Mouse (Mus musculus) layer of hippocampus, adult 8-10 months (tissue): ENCODE data around the gene B3gnt6. TPM values are rescaled to one million over a fixed set of nuclear protein-coding genes. Genes with fewer than 3 reads are reported as not detected.

Experiments used
- DNase-seq, 2 experiments: peaks; one replicate each; pipeline ENCODE4 v3.0.0; 2022; ENCODE audit warnings: low spot score in 2 of 2
- total RNA-seq, 4 experiments: library from RNA; stranded (reverse); gene quantifications; 2 replicates each; pipeline ENCODE4 v1.2.4; 2022

The B3gnt6 gene
- total RNA-seq, 4 experiments from 2014 or later: 0.24 to 0.45 (median 0.29) TPM

DNA sequence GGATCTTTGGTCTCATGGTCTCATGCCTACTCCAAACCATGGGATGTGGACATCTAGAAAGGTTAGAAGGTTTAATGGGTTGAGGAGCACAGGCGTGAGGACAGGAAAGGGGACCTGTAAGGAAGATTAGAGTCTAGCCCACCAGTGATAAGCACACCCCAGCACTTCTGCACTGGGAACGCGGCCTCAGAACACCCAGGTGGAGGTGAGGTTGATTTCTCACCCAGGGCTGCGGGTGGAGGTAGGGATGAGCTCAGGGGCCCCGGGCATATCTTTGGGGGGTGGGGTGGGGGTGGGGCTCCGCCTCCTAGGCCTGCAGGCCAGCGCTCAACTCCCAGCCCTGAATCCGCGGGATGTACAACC, 21.7 kb downstream of the B3gnt6 start:
- DNase-seq: no peak

DNA sequence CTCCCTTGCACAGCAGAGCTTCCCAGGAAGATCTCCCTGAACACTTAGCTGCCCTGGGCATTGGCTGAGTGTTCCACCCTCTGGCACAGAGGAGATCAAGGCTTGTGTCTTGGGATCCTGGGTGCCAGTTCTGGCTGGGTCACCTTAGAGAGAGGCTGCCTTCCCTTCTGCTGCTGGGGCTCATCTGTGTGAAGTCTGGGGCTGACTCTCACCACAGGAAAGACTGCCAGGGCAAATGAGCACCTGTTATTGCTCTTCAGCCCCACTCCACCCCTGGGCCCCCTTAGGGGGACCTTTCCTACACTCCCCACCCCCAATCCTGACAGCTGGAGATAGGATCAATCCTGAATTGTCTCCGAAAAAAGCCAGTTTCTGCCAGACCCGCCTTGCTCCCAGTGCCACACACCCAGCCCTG, 22.2 kb downstream of the B3gnt6 start:
- no peak for DNase-seq

DNA sequence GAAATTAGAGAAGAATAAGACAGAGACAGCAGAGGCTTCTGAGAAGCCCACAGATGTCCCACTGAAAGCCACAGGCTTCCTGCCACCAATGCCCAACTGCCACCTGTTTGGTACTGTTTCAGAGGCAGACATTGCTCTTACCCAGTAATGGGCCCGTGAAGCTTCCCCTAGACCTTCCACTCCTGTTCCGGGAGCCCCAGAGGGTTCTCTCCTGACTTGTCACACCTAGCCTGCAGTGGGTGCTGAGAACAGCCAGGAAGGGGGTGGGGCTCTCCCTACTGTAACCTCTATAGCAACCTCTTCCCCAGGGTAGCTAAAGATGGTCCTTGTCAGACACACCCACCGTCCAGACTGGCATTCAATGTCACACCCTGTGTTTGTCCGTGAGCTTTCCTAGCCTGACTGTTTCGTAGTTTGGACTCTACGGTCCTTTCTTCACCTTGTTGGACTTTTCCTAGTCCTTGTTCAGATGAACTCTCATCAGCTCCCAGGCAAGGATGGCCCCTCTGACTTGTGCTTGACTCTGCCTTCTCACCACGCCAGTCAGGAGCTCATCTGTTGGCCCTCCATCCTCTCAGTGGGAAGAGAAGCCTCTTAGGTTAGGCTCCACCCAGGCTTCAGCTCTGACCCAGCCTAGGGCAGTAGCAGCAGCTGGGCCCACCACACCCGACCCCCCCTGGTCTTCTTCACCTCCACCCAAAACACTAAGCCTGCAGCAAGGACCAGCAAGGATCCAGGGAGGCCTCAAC, 22.8 kb downstream of the B3gnt6 start:
- DNase-seq: no peak

DNA sequence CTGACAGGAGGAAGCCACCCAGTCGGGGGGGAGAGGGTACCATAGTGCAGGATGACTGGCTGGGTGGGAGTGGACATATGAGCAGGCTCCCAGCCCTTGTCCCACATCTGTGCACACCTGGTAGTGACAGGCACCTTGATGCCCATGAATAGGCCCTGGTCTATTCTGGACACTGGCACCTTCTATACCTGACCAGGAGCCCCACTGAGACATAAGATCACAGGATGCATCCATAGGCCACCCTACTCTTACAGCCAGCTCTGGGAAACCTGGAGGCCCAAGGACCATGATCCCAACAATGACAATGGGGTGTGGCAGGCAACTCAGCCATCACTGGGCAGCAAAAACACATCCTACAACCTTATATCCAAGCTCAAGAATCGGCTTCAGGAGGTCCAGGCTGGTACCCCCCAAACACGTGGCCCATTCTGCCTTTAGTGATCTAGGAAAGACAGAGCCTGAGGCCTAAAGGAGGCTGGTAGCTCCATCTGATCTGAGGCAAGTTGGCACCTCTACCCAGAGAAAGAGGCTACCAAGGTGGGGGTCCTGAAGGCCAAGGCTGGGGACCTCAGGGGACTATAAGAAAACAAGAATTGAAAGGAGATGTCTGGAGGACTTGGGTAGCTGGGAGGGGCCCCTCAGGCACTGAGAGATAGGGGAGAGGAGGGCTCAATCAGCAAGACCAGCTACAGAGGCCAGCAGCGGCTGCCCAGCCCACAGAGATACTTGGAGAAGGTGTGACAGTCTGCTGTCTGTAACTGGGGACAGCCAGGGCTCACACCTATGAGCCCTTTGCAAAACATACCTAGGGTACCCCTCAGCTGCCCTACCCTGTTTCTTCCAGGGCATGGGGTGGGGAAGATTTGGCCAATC, 24.2 kb downstream of the B3gnt6 start:
- DNase-seq: no peak

DNA sequence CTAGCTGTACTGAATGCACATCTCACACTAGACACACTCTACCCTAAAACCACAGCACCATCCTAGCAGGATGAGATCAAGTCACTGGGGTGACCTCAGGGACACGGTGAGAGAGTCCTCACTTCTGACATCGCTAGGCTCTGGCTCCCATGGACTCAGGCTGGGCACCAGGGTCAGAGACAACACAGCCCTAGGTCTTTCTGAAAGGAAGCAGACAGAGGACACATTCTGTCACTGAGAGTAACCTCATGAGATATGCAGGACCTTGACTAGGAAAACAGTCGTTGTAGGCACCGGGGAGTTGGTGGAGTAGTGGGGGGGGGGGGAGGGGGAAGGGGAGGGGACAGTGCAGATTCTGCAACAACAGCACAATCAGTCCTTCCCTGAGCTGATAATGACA, 25.9 kb downstream of the B3gnt6 start:
- DNase-seq: no peak

DNA sequence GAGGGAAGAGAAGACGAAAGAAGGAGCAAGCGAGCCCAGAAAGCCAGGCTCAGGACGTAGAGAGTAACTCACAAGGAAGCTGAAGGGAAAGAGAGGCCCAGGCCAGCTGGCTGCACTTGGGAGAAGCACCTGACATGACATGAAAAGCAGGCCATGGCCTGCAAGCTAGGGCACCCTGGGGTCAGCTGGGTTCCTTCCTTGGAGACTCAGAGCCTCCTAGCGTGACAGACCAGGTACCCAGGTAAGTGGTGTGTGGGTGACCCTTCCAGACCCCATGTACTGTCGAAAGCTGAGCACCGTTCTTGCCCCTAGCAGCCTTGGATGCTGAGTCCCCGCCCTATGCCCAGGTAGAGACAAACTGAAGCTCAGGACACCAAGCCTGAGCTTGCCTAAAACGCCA, 26.6 kb downstream of the B3gnt6 start:
- no peak for DNase-seq

DNA sequence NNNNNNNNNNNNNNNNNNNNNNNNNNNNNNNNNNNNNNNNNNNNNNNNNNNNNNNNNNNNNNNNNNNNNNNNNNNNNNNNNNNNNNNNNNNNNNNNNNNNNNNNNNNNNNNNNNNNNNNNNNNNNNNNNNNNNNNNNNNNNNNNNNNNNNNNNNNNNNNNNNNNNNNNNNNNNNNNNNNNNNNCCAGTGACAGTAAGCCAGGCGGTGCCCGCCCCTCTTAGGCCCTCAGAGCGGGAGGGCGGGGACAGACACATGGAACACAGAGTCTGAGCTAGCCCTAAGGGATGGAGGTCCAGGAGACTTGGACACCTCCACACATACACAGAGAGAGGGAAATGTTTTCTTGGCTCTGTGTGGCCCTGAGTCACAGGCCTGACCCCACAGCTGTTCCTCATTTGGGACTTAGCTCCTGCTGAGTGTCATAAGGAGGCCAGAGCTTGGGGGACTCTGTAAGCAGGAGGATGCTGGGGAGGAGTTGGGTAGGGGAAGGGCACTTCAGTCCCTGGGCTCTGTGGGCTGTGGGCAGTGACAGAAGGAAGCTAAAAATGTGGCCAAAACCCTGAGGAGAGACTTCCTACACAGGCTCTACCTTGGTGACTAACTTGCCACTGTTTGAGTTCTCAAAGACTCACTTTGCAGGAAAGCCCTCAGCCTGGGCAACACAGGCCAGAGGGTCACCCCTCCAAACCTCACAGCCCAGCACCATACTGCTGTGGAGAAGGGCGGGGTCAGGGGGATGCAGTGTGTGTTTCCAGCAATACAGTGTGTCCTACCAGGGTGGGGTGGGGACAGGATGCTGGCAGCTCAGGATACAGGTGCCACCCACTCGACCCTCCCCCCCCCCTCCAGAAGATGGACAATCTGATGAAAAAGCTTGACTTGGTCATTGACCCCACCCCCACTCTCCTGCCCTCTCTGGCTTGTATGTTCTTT, 27.9 kb downstream of the B3gnt6 start:
- no peak for DNase-seq

DNA sequence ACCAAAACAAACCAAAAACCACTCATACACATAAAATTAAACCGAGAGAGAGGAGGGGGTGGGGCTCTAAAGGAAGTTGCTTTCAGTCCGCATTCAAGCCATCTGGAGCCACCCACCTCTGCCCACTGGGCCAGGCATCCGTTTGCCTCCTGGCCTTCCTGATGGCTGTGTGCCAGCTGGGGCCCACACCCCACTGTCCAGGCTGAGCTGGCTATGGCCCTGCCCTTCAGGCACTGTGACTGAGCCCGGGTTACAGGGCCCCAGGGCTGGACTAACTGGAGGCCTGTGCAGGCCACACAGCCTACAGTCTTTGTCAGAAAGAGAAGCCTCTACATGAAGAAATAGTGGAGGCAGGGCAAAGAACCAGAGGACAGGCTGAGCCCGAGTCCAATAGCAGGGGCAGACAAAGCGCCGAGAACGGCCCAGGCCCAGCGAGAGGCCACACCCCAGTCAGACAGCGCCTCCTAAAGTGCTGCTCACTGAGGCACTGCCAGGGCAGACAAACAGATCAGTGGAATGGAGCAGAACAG, 34.2 kb downstream of the B3gnt6 start:
- no peak for DNase-seq

DNA sequence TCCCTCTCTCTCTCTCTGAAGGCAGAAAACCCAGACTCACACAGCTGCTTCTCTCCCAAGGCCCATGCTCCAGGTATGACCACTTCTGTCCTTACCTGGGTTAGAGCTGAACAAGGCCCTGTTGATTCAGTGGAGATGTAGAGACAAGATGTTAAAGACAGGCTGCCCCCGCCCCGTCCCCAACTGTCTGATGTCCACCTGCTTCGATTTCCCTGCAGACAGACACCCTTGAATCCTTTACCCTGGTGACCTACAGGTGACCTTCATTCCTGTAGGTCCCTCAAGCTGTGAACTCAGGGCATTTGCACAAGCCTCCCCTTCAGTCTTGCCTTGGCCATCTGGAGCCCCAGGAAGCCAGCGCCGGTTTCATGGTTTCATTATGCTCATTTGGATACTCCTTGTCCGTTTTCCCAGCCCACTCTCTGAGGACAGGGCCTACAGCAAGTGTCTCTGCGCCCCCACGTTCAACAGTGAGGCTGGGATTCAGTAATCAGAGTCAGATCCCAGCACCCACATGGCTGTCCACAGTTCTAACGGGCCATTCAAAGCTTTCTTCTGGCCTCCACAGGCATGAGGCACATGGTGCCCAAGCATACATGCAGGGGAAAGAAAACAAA, 34.8 kb downstream of the B3gnt6 start:
- DNase-seq: no peak

DNA sequence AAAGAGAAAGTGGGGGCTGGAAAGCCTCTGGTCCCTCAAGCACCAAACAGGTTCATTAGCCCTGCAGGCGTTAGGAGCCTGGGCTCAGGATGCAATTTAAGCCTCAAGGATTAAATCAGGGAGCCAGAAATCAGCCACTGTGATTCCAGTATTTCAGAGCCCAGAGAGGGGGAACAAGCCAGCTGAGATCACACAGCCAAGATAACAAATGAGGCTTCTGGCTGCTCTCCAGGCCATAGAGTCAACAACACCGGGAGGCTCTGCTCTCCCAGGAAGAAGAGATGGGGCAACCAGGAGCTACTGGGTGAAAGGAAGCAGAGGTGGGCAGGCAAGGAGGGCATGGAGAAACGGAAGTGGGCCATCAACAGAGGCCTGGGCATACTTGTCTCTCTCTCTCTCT, 35.6 kb downstream of the B3gnt6 start:
- no peak for DNase-seq

DNA sequence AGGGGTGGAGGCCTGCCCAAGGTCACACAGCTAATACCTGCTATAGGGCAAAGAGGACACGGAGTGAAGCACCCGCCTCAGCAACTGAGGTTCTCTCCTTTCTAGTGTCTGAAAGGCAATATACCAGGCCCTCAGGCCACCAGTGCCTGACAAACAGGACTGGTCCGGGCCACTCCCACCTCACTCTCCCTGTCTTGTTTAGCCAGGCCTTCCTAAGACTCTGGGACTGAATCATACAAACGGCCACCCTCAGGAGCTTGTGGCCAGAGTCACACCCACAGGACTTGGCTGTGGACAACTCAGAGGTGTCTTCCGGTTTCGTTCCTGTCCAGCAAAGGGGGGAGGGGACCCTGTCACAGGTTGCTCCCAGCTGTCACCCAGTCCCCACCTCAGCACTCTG, 37.0 kb downstream of the B3gnt6 start:
- DNase-seq: no peak

DNA sequence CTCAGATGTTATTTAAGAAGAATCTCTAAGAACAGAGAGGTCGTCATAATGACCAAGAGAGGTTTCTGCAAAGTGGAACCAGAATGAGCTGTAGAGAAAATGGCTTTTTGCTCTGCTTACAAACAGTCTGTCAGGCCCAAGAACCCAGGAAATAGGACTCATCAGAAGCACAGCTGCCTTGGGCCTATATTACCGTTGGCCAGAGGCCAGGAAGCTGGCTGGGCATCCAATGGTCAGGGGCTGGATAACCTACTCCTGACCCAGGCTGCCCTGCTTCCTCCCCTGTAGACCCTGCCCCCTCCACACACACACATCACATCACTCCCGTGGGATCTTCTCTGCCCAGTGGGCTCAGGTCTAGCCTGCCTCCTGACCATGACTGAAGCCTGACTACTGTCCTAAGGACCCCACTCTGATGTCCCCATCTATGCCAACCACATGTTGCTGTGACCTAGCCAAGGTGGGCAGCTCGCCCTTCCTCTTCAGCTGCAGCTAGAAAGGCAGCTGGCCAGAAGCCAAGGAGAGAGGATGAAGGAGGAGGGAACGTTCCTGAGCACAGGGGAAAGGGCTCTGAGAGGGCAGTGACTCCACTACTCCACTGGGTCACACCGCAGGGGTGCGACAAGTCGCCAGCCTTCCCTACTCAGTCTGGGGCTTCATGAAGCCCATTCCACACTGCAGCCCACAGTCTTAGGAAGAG, 39.1 kb downstream of the B3gnt6 start:
- DNase-seq: no peak

DNA sequence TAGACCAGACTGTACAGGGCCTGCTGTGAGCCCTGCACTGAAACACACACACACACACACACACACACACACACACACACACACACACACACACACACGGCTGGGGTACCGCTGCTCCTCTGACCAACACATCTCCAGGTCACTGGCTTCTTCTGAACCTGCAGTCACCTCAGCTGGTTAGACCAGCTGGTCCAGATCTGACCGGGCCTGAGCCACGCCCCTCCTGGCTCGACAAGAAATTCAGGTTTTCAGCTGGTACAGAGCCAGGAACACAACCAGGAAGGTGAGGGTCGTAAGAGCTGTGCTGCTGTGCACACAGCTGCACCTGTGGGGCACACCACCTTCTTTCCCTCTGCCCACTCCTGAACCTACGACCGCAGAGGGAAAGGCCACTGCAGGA, 40.8 kb downstream of the B3gnt6 start:
- DNase-seq: no peak

DNA sequence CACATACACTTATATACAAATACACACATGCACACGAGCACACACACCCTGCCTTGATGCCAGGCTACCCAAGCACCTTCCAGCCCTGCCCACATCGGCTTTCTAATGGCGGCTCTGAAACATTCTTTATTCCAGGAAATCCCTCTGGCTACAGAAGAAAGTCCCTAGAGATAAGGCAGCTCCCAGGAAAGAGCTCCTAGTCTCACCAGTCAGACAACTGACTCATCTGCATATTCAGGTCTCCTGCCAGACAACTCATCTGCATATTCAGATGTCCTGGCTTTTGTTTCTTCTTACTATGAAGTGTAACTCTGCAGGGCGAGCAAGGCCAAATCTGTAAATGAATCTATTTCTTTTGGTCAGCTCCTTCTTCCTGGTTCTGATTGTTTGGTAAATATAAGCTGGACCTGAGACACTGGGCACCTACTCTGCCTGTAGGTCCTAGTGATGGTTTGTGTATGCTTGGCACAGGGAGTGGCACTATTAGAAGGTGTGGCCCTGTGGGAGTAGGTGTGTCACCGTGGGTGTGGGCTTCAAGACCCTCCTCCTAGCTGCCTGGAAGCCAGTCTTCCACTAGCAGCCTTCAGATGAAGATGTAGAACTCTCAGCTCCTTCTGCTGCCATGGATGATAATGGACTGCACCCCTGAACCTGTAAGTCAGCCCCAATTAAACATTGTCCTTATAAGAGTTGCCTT, 41.5 kb downstream of the B3gnt6 start:
- DNase-seq: no peak

DNA sequence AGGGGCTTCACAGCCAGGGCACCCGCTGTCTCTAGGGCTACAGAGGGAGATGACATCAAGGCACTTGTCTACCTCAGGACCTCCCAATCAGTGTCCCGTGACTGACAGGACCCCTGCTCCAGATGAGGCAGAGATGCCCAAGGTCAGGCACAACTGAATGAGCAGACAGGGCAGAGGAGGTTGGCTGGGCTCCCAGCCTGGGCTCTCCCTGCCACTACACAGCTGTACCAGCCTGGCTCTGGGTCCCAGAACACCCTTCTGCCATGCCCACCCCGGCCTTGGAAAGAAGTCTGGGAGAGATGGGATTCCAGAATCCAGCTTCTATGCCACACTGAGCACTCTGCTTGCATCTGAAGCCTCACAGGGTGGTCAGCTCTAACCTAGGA, 43.0 kb downstream of the B3gnt6 start:
- DNase-seq: no peak

DNA sequence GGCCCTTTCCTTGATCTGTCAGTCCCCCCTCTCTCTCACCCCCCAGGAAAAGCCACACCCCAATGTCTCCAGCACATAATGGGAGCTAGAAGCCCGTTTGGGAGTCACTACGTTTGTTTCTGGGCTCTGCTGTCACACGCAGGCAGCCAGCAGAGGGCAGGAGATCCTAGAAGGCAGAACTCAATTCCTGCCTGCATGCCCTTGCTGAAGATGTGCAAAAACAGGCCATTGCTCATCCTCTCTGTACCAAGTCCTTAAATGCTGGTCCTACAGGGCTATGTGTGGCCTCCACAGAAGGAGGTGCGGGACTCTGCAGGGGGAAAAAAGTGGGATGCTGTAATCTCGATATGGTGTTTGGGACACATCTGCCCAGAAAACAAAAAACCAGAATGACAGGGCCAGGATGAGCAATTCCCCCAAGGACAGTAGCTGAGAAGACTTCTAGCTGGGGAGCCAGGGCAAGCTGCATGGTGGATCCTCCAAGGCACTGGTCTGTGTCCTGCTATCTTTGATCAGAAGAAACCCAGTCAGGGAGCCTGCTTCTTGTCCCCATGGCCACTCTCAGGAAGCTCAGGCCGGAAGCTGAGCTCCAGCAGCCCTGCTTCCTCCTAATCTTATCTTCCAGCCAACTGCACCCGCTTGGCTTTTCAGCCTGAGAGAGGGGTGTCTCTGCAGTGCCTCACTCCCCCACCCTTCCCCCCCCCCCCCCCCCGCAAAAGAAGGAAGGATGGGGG, 43.6 kb downstream of the B3gnt6 start:
- DNase-seq: peak; percentile 56 to 73

DNA sequence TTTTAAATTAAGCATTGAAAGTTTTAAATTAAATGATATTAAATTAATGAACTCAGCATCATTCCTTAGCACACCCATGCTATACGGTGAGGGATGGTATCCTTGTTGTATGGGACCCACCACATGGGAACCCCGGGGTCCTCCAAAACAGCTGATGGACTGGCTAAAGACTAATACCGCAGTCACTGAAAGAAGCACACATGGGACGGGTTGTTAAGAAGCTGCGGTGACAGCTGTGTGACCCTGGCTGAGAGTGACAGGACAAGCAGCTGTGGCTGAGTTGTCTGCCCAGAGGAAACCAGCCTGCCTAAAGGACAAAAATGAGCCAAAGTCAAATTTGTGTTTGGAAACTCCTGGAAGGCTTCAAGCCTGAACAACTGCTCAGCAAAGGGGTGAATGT, 45.4 kb downstream of the B3gnt6 start:
- no peak for DNase-seq

DNA sequence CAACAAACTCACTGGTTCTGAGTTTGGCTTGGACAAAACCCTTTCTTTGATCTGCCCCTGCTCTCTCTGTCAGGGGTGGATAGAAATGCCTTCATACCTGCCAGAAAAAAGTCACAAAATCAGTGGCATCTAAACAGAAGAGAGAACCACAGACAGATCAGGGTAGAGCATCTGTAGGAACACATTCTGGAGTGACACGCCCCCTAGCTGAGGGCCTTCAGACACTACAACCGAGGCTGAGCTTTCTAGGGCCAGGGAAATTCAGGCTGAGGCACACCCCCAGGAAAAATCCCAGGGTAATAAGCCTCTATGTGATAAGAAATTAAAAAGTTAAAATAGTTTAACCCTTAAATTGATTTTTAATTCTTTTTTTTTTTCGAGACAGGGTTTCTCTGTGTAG, 45.9 kb downstream of the B3gnt6 start:
- no peak for DNase-seq

DNA sequence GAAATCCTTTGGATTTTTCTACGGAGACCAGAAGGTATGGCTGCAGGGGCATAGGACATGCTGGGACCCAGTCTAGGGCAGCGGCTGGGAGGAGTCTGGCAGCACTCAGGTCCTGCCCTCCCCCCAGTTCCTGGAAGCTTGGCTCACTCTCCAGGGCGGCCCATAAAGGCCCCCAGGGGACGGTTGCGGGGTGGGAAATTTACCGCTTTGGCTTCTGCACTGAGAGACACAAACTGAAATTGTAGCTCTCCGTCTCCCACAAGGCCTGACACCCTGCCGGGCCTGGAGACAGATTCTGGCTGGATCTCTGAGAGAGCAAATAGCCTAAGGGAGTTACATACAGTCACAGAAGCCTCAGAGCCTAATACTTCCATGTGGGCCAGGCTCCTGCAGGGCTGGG, 46.9 kb downstream of the B3gnt6 start:
- DNase-seq: no peak
